Mouse (Mus musculus) heart, embryonic 12.5 days (tissue): ENCODE data around the gene Bloc1s2. TPM values are rescaled to one million over a fixed set of nuclear protein-coding genes. Genes with fewer than 3 reads are reported as not detected.

Experiments
- ATAC-seq: fragments of 200-750 bp; cut with Nextera tagmentation; 2 replicates; pipeline ENCODE4 v1.8.0; 2017; ENCODE audit warnings: moderate TSS enrichment, moderate library complexity; ENCODE audit not compliant: insufficient number of reproducible peaks, low FRiP score
- H3K27ac ChIP-seq: fragments of 300-500 bp; sonication (generic); 2 replicates; pipeline ENCODE4 v1.5.1; 2016; ENCODE audit warnings: mild to moderate bottlenecking, moderate library complexity; ENCODE audit not compliant: poor library complexity, severe bottlenecking
- H3K27me3 ChIP-seq: fragments of 300-500 bp; sonication (generic); replicated peaks from 2 replicates; pipeline ENCODE4 v1.6.1; 2016; ENCODE audit warnings: mild to moderate bottlenecking, moderate library complexity
- H3K36me3 ChIP-seq: fragments of 300-500 bp; sonication (generic); 2 replicates; pipeline ENCODE4 v1.6.1; 2016; ENCODE audit warnings: mild to moderate bottlenecking, moderate library complexity
- H3K4me1 ChIP-seq: fragments of 300-500 bp; sonication (generic); replicated peaks from 2 replicates; pipeline ENCODE4 v1.6.1; 2016; ENCODE audit warnings: mild to moderate bottlenecking
- H3K4me2 ChIP-seq: fragments of 300-500 bp; sonication (generic); 2 replicates; pipeline ENCODE4 v1.6.1; 2016; ENCODE audit warnings: mild to moderate bottlenecking, moderate library complexity
- H3K4me3 ChIP-seq: fragments of 300-500 bp; sonication (generic); 2 replicates; pipeline ENCODE4 v1.5.1; 2016; ENCODE audit warnings: mild to moderate bottlenecking
- H3K9ac ChIP-seq: fragments of 300-500 bp; sonication (generic); 2 replicates; pipeline ENCODE4 v1.6.1; 2016; ENCODE audit warnings: mild to moderate bottlenecking, moderate library complexity
- H3K9me3 ChIP-seq: fragments of 300-500 bp; sonication (generic); replicated peaks from 2 replicates; pipeline ENCODE4 v1.6.1; 2016; ENCODE audit warnings: mild to moderate bottlenecking, moderate library complexity
- WGBS: fragments of 180-500 bp; shearing (Covaris S2); methylation state at CpG from one replicate; pipeline ENCODE4 v1.1.7; 2016; 5-methylcytosine and 5-hydroxymethylcytosine counted together
- polyA plus RNA-seq: library from polyadenylated mRNA; unstranded; fragments of >200 nt; fragmentation: Nextera tagmentation; extraction: Ambion mirVana; gene quantifications from 2 replicates; pipeline ENCODE4 v1.2.1, GENCODE M21; 2016

Gene Bloc1s2
- polyA plus RNA-seq, 1 experiment from 2014 or later: 63.0 TPM

- 87% methylated on average over 10 of the region's 10 CpGs for WGBS
- peaks cover 50% of the 10 kb centered on the region for H3K27me3 ChIP-seq
- no peak for ATAC-seq
These were observed 10.8 kb upstream of the Bloc1s2 start for GRCm38 (mm10) chr19:44157005-44157404.

GRCm38 (mm10) chr19:44153781-44154180 is 7.5 kb upstream of the Bloc1s2 start:
- H3K27ac ChIP-seq: no peak overlapping the region

More at GRCm38 (mm10) chr19:44157005-44157404, 10.8 kb upstream of the Bloc1s2 start:
- Histone ChIP-seq H3K9me3 (no peaks in the 10 kb centered on the region), H3K27ac (no peak overlapping the region), H3K9ac (no peak overlapping the region), H3K36me3 (no peaks in the 10 kb centered on the region), H3K4me2 (no peak overlapping the region), H3K4me3 (no peak overlapping the region), H3K4me1 (no peaks in the 10 kb centered on the region)

GRCm38 (mm10) chr19:44148991-44149390 is 2.7 kb upstream of the Bloc1s2 start:
- H3K27ac ChIP-seq: no peak overlapping the region
- peaks cover 44% of the 10 kb centered on the region for H3K27me3 ChIP-seq
- no peak overlapping the region for H3K4me2 ChIP-seq
- H3K4me3 ChIP-seq: no peak overlapping the region
- H3K9me3 ChIP-seq: no peaks in the 10 kb centered on the region
- H3K9ac ChIP-seq: no peak overlapping the region
- peaks cover 10% of the 10 kb centered on the region for H3K4me1 ChIP-seq
- H3K36me3 ChIP-seq: peaks cover 5% of the 10 kb centered on the region; the same call in 1 of the 2 replicates
- no peak for ATAC-seq
- WGBS: 71% methylated on average over 2 of the region's 2 CpGs

More at GRCm38 (mm10) chr19:44153781-44154180, 7.5 kb upstream of the Bloc1s2 start:
- no peak overlapping the region for H3K9ac ChIP-seq
- WGBS: 81% methylated on average over 5 of the region's 5 CpGs
- no peak overlapping the region for H3K4me2 ChIP-seq
- no peak overlapping the region for H3K4me3 ChIP-seq
- ATAC-seq: no peak
- H3K27me3 ChIP-seq: peaks cover 69% of the 10 kb centered on the region
- H3K36me3 ChIP-seq: no peaks in the 10 kb centered on the region
- no peaks in the 10 kb centered on the region for H3K9me3 ChIP-seq
- H3K4me1 ChIP-seq: no peaks in the 10 kb centered on the region

- Histone ChIP-seq H3K4me2 (no peak overlapping the region), H3K27me3 (peaks cover 37% of the 10 kb centered on the region), H3K27ac (no peak overlapping the region), H3K36me3 (peaks cover 12% of the 10 kb centered on the region), H3K4me3 (no peak overlapping the region), H3K4me1 (peaks cover 10% of the 10 kb centered on the region), H3K9me3 (no peaks in the 10 kb centered on the region), H3K9ac (no peak overlapping the region)
- 34% methylated on average over 2 of the region's 2 CpGs for WGBS
- ATAC-seq: no peak
These were observed 2.1 kb upstream of the Bloc1s2 start for GRCm38 (mm10) chr19:44148345-44148744.

GRCm38 (mm10) chr19:44146951-44147350 is 705 bp upstream of the Bloc1s2 start:
- no peak overlapping the region for H3K4me2 ChIP-seq
- no peak overlapping the region for H3K4me3 ChIP-seq
- H3K4me1 ChIP-seq: peaks cover 10% of the 10 kb centered on the region
- H3K27ac ChIP-seq: no peak overlapping the region
- H3K36me3 ChIP-seq: peaks cover 26% of the 10 kb centered on the region
- ATAC-seq: no peak
- H3K27me3 ChIP-seq: peaks cover 26% of the 10 kb centered on the region
- 90% methylated on average over 8 of the region's 8 CpGs for WGBS
- no peak overlapping the region for H3K9ac ChIP-seq
- no peaks in the 10 kb centered on the region for H3K9me3 ChIP-seq

- no peak for ATAC-seq
- peak overlapping the region; percentile 92 for H3K4me2 ChIP-seq
- H3K27me3 ChIP-seq: peaks cover 24% of the 10 kb centered on the region
- WGBS: 64% methylated on average over 9 of the region's 9 CpGs
- peaks cover 30% of the 10 kb centered on the region for H3K36me3 ChIP-seq
- peaks cover 10% of the 10 kb centered on the region for H3K4me1 ChIP-seq
- peak overlapping the region; percentile 82; the same call in 1 of the 2 replicates for H3K9ac ChIP-seq
- no peak overlapping the region for H3K27ac ChIP-seq
- H3K4me3 ChIP-seq: peak overlapping the region; percentile 87
- no peaks in the 10 kb centered on the region for H3K9me3 ChIP-seq
These were observed 278 bp upstream of the Bloc1s2 start for GRCm38 (mm10) chr19:44146568-44146879.

GRCm38 (mm10) chr19:44144366-44144765 is 1.9 kb downstream of the Bloc1s2 start:
- WGBS: 82% methylated on average over 9 of the region's 9 CpGs

GRCm38 (mm10) chr19:44135960-44136485 is 10.2 kb downstream of the Bloc1s2 start:
- no peaks in the 10 kb centered on the region for H3K9me3 ChIP-seq
- H3K4me2 ChIP-seq: peak overlapping the region; percentile 62
- WGBS: 29% methylated on average over 7 of the region's 7 CpGs
- peaks cover 41% of the 10 kb centered on the region for H3K36me3 ChIP-seq
- H3K27ac ChIP-seq: no peak overlapping the region; the same call in 1 of the 2 replicates
- no peak overlapping the region for H3K9ac ChIP-seq
- ATAC-seq: peak; percentile 23; the same call in 1 of the 2 replicates
- no peaks in the 10 kb centered on the region for H3K27me3 ChIP-seq
- peak overlapping the region; percentile 95 for H3K4me3 ChIP-seq
- peaks cover 11% of the 10 kb centered on the region; the same call in 1 of the 2 replicates for H3K4me1 ChIP-seq

More at GRCm38 (mm10) chr19:44144366-44144765, 1.9 kb downstream of the Bloc1s2 start:
- no peak overlapping the region for H3K4me3 ChIP-seq
- H3K9ac ChIP-seq: no peak overlapping the region
- H3K27ac ChIP-seq: no peak overlapping the region
- ATAC-seq: no peak
- peaks cover 10% of the 10 kb centered on the region for H3K4me1 ChIP-seq
- no peaks in the 10 kb centered on the region for H3K9me3 ChIP-seq
- peaks cover 13% of the 10 kb centered on the region for H3K27me3 ChIP-seq
- no peak overlapping the region for H3K4me2 ChIP-seq
- H3K36me3 ChIP-seq: peaks cover 48% of the 10 kb centered on the region

GRCm38 (mm10) chr19:44135072-44135959 is 10.9 kb downstream of the Bloc1s2 start, which contains the start of gene Cwf19l1:
TSS of gene Cwf19l1 (minus strand) at chr19:44135876.
- ATAC-seq: peak; percentile 90
- H3K9ac ChIP-seq: peak within 1 kb of the TSS; percentile 91
- WGBS: under 1% methylated on average over 45 of the region's 45 CpGs
- H3K27me3 ChIP-seq: no peaks in the 10 kb centered on the region
- H3K4me2 ChIP-seq: peak within 1 kb of the TSS; percentile 91
- H3K9me3 ChIP-seq: no peaks in the 10 kb centered on the region
- peaks cover 43% of the 10 kb centered on the region for H3K36me3 ChIP-seq
- peak within 1 kb of the TSS; percentile 95 for H3K4me3 ChIP-seq
- peak within 1 kb of the TSS; percentile 99 for H3K27ac ChIP-seq
- H3K4me1 ChIP-seq: peaks cover 11% of the 10 kb centered on the region; the same call in 1 of the 2 replicates

- Histone ChIP-seq H3K27ac (no peak overlapping the region), H3K27me3 (no peaks in the 10 kb centered on the region), H3K4me1 (peaks cover 11% of the 10 kb centered on the region; the same call in 1 of the 2 replicates), H3K4me2 (no peak overlapping the region), H3K9me3 (no peaks in the 10 kb centered on the region), H3K9ac (no peak overlapping the region), H3K36me3 (peaks cover 44% of the 10 kb centered on the region), H3K4me3 (no peak overlapping the region)
- WGBS: 89% methylated on average over 5 of the region's 5 CpGs
- no peak for ATAC-seq
These were observed 13.3 kb downstream of the Bloc1s2 start for GRCm38 (mm10) chr19:44132917-44133316.

GRCm38 (mm10) chr19:44128560-44128959 is 17.7 kb downstream of the Bloc1s2 start:
- Histone ChIP-seq H3K36me3 (peaks cover 77% of the 10 kb centered on the region), H3K27ac (no peak overlapping the region), H3K4me1 (no peaks in the 10 kb centered on the region), H3K27me3 (no peaks in the 10 kb centered on the region), H3K9ac (no peak overlapping the region), H3K4me2 (no peak overlapping the region), H3K4me3 (no peak overlapping the region), H3K9me3 (no peaks in the 10 kb centered on the region)
- 93% methylated on average over 2 of the region's 2 CpGs for WGBS
- no peak for ATAC-seq
